Mouse (Mus musculus): ENCODE data around the gene Rnls.

- TF ChIP-seq POLR2A (IDR thresholded peaks at IDR 0.05; ENCODE audit: low read depth, low read length), result no peak
- no peak for TF ChIP-seq CTCF (conservative IDR thresholded peaks at IDR 0.05; ENCODE audit: insufficient read depth, insufficient read length, low read depth, low read length)
Observed at GRCm38 (mm10) chr19:33102783-33103139, 289.3 kb downstream of the Rnls start.

Measured in kidney, adult 2 months (tissue).